Mouse (Mus musculus) gonadal fat pad, adult 2 months (tissue): ENCODE measurements at regions not wholly inside any gene's neighbourhood (a gene's known extent, or its start where the extent isn't known, plus 50 kb on each side); places are given as distances from the start of the nearest gene placed in this dataset.
A peak's percentile ranks its signal among the peaks of the same experiment; 100 is the strongest.

Experiments used
- DNase-seq: peaks from one replicate; pipeline ENCODE4 v3.0.0-alpha.2; 2012; ENCODE audit warnings: low read depth

DNA sequence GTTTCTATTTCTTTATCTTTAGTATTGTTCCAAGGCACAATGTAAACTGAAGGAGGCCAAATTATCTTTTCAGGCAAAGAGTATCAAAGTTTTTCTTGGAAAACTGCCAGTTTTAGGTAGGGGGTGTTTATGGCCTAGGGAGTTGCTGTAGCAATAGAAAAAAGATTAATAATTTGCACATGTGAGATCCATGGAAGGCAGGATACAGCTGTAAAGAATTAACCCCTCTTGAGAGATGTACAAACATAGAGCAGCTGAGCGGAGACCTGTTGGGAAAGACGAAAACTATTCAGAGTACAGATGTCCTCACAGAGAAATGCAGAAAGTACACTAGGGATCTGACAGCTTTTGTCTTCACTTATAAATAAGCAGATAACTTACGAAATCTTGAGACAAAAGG lies 176.8 kb downstream of the Fign start:
- no peak for DNase-seq

DNA sequence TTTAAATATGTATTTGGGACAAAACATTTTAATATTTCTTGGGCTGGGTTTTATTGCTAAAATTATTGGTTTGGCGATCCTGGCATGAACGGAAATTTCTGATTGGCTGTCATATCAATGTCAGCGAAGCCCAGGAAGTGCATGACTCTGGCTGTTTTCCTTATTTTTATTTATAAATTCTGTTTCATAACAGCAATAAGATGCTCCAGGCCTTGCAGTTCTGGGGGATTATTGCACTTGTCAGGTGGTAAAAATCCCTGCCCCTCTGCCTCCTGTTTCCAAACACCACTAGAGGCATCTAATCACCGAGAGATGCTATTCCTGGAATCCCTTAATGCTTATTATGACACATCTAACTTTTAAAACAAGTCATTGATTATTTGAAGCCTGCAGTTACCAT lies 177.8 kb downstream of the Fign start:
- no peak for DNase-seq

DNA sequence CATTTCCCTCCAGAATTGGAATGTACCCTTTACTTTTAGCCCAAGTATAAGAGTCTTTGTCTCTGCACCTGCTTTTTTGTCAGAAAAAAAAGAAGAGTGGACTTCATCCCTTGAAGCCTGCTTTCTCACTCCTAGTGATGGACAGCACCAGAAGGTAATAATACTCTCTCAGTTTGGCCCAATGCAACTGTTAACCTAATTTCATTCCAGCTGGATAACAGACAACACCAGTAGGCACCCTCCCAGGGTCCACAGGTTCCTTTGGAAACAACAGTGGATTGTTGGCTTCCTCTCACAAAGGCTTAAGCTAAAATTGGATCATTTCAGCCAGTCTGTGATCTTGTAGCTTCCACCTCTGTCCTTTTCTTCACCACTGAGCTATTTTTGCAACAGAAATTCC lies 197.2 kb downstream of the Fign start:
- DNase-seq, result no peak

DNA sequence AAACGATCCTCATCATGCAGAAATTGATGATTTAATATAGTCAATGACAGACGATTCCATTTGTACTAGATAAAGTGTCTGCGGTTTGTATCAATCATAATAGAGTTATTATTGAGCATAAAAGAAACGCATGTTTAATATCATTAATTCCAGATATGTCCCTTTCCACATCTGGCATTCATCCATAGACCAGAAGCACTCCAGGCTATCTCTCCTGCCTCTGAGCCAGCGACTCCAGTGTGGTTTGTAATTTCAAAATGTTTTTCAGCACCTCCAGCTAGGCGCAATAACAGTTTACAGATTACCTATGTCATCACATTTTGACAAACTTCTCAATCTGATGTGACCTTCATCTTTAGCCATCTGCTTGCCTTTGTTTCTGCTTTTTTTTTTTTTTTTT lies 219.4 kb downstream of the Fign start:
- no peak for DNase-seq

DNA sequence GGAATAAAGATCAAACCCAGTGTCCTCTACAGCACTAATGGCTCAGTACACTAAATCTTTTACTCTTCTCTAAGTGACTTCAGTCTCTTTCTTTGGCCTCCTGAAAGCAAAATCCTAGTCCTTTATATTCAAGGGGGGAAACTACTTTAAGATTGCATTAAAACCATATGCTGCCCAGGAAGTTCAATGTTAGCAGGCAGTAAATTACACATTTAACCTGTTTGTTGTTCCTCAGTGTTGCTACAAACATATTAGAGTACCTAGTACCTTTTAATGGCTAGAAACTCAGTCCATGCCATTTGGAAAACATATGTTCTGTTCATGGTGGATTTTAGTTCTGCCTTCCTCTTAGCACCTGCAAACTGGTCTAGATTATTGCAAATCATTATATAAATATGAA lies 220.5 kb downstream of the Fign start:
- DNase-seq, result no peak

DNA sequence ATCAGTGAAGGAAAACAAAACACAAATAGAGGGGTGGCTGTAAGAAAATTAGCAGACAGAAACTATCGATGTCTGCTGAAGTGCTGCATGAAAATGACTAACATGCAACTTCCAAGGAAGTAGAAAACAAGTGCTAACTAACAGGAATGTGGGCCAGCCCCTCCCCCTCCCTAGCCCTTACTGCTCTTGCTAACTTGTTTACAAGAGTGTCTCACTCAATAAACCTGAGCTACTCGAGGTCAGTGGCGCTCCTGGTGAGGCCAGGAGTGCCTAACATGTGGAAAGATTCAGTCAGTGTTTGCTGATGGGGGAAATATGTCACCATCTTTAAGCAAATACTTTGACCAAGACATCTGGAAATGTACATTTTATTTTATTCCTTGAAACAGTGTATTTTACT lies 221.5 kb downstream of the Fign start:
- DNase-seq, result no peak

DNA sequence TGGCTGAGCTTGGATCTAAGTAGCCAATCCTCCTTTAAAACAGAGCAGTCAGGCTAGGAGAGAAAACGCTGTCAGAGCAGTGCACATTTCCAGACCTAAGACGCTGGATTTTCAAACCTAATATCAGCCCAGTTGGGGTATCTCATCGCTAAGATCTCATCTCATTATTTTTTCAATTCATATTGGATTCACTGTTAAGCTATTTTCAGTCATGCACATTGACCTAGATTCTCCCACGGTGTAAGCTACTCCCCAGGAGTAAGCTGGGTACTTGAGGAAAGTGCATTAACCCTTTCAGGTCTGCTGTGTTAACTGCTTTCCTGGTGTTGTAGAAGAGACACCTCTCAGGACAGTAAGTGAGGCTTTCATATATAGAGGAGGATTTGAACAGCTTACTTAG lies 222.7 kb downstream of the Fign start:
- DNase-seq, result no peak

DNA sequence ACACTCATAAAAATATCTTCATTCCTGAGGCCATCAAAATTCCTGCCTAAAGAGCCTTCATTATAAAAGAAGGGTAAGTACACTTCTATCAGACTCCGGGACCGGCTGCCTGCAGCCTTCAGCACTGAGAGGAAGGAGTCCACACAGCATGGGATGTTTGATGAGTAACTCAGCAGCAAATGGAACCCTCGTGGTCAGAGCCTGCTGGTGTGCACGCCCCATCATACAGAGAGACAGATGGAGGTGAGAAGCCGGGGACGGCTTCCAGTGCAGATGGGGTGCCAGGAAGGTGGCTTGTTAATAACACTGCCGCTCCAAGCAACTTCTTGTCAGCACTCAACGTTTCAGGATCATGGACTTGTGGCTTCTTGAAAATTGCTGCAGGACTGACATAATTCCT lies 231.3 kb downstream of the Fign start:
- no peak for DNase-seq

DNA sequence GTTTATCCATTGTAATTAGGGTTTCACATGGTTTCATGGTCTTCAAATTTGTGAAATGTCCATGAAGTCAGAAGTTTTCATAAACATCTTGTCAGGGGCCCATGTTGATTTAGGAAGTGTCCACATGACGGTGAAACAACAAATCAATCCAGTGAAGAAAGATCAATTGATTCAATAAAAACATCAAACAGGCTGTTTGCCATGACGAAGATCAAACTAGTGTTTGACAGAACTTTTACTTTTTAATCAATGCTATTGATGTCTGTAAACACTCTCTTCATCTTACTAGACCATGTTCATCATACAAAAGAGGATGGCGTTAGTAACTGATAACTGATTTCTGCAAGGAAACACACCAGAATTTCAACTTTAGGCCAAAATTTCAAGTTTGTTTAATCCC lies 236.0 kb downstream of the Fign start:
- no peak for DNase-seq

DNA sequence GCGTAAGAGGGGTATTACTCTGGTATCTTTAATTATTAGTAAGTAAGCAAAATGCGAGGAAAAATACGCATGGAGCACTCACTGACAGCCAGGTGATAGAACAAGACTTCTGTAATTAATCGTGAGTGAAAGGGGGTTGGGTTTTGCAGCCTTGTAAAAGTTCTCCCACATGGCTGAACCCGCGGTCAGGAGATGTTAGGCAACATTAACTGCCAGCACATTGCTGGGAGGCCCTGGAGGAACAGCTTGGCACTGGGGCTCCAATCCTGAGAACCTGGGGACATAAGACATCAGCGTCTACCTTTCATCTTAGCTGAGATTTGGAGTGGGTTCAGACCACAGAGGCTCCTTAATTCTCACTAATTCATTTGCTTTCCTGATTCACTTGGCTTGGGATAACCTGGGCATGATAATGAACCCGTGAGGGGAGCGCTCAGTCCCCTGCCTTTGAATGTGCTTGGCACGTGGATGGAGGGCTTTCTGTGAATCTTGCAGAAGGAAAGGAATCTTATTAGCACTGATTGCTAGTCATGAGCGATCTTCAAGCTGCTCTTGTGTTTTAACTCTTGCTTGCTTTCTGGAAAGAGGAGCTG lies 241.3 kb downstream of the Fign start:
- no peak for DNase-seq

DNA sequence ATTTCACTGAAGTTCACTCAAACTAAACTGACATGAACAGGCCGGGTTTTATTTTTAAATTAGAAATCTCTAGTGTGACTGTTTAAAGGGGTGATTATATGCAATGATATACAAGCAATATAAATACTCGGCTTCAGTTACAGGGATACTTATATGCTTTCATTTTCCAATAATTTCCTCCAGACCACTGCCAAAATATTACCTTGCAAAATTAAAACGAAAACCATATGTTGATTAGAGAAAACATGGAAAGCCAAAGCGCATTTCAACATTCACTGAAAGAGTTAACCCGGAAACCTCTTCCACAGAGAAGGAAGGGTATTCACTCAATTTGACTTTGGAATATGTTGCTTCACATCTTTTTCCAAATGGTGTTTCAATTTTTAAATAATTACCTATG lies 242.4 kb downstream of the Fign start:
- DNase-seq, result no peak

DNA sequence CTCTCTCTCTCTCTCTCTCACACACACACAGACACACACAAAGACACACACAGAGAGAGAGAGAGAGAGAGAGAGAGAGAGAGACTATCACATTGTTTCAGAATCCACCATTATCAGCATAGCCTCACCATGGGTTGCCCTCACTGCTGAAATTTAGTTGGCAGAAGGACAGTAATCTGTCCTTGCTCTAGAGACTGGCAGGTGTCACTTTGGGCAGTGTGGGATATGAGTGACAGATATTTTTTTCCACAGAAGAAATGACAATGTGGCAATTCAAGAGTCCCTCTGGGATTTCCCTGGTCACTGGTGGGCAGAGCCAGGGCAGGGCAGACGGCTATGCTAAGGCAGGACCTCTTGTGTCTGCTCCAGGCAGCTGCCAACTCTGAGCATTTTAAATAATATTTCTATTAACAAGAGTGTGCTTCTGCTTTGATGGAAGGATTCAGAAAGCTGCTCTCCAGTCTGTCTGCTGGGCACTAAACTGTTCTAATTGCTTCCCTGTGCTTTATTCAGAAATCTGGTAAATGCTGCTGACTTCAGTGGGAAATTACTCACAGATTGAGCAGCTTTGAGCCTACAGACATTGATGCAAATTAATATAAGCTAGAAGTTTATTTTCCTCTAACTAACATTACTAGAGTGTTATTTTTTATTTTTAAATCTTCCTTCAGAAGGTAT lies 243.5 kb downstream of the Fign start:
- no peak for DNase-seq

DNA sequence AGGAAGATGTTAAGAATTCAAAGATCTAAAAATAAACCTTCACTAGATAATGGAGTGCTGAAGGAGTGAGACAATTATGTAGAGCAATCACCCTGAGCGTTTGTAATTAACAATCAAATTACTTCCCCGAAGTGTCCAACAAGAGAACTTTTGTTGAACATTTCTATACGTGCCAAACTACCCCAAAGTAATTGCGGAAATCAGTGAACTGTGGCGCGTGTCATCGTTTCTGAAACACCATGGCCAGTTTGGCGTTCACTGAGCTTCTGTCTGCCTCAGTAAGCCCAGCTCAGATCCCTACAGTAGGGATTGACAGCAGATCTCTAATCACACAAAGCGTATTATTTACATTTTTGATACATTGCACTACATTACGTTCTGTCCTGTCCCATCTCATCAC lies 244.6 kb downstream of the Fign start:
- DNase-seq, result no peak

DNA sequence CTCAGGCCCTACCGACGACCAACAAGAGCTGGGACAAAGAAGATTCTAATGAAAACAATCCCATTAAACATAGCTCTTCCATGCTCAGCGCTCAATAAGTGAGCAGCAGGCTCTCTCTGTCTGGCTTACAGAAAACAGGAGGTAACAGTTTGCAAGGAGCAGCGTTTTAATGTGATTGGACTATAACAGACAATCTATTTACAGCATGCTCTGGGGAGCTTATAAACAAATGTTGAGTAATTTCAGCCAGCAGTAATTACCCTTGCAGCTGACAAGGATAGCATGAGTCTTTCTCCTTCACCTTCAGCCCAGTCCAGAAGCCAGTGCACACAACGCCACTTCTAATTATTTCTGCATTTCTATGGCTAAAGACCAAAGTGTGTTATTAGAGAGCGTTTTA lies 245.6 kb downstream of the Fign start:
- no peak for DNase-seq

DNA sequence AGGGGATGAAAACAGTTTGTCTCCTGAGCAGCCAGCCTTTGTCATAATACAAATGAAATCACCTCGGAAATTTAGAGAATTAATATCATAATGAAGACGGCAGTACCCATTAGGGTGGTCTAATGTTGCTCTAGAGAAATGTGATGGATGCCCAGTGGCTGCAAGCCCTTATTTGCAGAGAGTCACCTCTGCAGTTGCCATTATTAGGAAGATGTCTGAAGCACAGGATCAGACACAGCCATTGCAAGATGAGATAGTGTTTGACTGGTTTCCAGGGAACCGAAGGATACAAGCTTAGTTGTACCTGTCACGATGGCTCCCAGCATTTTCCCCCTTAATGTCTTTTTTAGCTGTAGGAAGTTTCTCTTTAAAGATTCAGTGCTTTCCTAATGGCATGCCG lies 247.8 kb downstream of the Fign start:
- DNase-seq, result no peak

DNA sequence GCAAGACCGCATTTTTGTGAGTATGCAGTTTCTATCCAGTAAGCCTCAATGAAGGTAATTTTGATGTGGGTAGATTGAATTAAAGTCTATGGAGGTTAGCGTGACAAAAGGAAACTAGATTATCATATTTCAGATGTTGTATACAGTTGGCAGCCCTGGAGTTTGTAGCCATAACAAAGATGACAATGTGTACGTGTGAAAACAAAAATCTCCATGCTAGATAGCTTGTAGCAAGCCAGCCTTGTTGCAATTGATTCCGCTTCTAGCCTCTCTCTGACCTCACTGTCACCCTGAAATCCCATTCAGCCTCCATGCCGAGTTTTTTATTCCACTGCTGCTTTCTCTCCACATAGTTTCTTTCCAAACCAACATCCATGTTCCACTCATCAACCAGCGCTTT lies 248.4 kb downstream of the Fign start:
- no peak for DNase-seq

DNA sequence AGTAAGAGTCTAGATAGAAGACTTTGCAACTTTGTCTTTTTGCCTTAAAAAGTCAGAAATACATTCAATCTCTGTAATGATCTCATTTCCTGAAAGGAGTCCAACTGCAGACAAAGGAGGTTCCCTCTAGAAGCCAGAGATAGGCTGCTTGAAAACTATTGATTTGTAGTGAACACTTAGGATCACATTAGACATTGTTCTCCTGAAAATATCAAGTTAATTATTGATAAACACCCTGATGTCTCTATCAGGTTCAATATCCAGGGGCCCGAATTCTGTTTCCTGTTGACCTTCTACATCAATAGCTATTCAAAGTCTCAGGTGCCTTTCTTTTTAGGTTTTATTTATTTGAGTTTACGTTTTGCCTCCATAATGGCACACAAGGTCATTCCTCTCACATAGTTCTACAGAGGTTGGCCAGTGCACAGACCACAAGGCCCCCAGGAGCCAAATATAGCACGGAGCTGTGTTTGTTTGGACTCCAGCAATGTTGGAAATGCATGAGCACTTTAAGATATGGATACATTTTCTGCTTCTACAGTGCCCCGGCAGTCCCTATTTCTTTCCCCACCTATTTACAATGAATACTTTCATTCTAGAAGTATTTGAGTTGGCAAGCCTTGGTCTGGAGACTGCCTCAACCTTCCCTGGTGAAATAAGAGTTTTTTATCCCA lies 265.7 kb downstream of the Fign start:
- DNase-seq, result no peak

DNA sequence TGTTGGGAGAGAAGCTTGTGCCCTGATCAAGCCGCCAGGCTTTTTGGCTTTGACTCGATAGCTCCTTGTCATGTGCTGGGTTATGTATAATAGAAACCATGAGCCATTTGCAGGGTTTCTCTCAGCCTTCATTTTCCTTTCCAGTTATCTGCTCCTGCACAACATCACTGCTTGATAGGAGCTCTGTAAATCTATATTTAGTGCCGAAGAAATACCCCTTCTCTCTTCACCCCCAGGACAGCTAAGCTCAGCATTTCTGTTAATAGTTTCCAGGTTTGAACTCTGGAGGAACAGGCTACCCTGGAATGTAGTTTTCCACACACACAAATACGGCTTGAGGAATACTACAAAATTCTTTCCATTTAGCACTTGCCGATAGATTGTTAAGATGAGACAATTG lies 267.4 kb downstream of the Fign start:
- DNase-seq, result no peak

DNA sequence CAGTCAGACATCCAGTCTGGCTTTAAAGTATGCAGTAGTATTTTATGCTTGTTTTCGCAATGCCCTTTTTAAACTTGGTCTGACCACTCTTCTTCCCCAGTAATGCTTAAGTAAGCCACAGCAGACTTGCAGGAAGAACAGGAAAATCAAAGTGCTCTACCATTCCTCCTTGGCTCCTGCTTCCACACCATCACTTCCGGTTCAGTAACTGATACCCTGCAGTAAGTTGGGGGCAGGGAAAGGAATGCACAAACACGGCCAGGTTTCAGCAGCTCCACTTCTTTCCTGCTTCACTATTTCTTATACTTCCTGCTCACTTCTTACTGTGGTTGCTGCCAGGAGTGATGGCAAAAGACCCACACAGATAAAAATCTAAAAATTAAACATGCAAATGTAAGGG lies 269.2 kb downstream of the Fign start:
- no peak for DNase-seq

DNA sequence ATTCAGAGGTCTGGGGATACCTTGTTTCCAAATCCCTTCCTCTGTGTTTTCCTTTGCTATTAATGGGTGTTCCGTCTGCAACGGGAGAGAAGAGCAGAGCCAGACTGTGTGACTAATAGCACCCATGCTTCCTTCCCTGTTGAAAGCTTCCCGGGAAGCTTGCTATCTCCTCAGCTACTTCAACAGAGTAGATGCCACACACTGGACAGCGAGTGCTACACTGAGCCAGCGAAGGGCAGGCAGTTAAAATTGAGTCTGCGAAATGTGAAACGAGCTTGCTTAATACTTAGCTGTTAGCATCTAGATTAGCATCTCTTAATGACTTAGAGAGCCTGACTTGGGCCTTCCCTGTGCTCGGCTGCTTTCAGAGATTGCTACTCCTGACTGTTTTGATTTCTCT lies 278.4 kb downstream of the Fign start:
- DNase-seq, result peak; percentile 9
